Comparison of ENCODE assay signal across 8 mouse cellular contexts in the genomic region with DNA sequence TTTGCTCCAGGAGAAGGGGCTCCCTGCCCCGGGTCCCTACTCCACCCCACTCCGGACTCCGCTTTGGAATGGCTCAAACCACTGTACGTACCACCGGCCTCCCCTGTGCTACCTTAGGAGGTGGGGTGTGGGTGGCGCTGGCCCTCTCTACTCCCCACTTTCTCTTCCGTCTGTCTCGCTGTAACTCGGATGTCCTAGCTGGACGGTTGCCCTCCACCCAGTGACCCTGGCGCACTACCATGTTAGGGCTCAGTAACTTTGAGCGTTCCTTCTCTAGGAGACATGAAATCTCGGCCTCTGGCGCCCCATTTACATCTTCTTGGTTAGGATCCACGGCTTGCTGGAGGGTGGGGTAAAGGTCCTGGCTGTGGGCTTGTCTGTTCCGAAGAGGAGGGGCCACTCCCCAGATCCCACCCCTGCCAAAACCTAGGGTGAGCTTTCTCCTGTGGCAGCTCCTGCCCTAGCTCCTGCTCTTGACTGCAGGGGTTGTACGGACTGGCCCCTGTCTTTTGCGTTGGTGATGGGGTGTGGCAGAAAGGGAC. TPM values are rescaled to one million over a fixed set of nuclear protein-coding genes. Genes with fewer than 3 reads are reported as not detected.
A peak's percentile ranks its signal among the peaks of the same experiment; 100 is the strongest.
DNase-seq lines count a peak whose midpoint lies in the region; ATAC-seq and TF ChIP-seq lines count a peak whose summit lies in the region.

No protein-coding gene starts in this region.

- H3K9ac ChIP-seq in forebrain, postnatal 0 days: peak overlapping the region; percentile 57
- peak overlapping the region; percentile 82 for H3K9ac ChIP-seq in kidney, embryonic 16.5 days (replicated peaks; ENCODE audit: low read length)

- H3K4me2 ChIP-seq in forebrain, postnatal 0 days (ENCODE audit: low read depth): peak overlapping the region; percentile 99
- H3K4me2 ChIP-seq in kidney, embryonic 16.5 days (replicated peaks; ENCODE audit: low read depth, low read length): peak overlapping the region; percentile 100

- no peaks in the 10 kb centered on the region for H3K27me3 ChIP-seq in forebrain, postnatal 0 days (ENCODE audit: insufficient read depth, low read length)
- H3K27me3 ChIP-seq in kidney, embryonic 16.5 days (ENCODE audit: insufficient read depth, low read length): no peaks in the 10 kb centered on the region
- H3K27me3 ChIP-seq in midbrain, embryonic 10.5 days (ENCODE audit: low read depth, poor library complexity, severe bottlenecking): peaks cover 44% of the 10 kb centered on the region

- no peak for TF ChIP-seq CTCF in forebrain, postnatal 0 days (IDR thresholded peaks at IDR 0.05; ENCODE audit: low read depth)

- H3K4me3 ChIP-seq in forebrain, postnatal 0 days (ENCODE audit: low read depth, low read length): peak overlapping the region; percentile 53
- peak overlapping the region; percentile 67 for H3K4me3 ChIP-seq in kidney, embryonic 16.5 days (ENCODE audit: low read length)
- H3K4me3 ChIP-seq in midbrain, embryonic 10.5 days: peak overlapping the region; percentile 74

- 17% methylated on average over 18 of the region's 18 CpGs for WGBS in forebrain, postnatal 0 days
- 4% methylated on average over 18 of the region's 18 CpGs for WGBS in kidney, embryonic 16.5 days
- 3% methylated on average over 18 of the region's 18 CpGs for WGBS in midbrain, embryonic 10.5 days

- peak; percentile 58 for DNase-seq in cerebellum, adult 11-12 months
- DNase-seq in cerebellum, postnatal 4 days (ENCODE audit: low spot score in 2 of 2): no peak
- DNase-seq in NIH3T3 (ENCODE audit: low read depth): peak; percentile 59
- DNase-seq in forebrain, postnatal 0 days: no peak
- no peak for DNase-seq in midbrain, embryonic 10.5 days (ENCODE audit: low spot score)
- no peak for DNase-seq in urinary bladder, adult 18-20 months (ENCODE audit: low spot score in 2 of 2)
- DNase-seq in right cerebral cortex, adult 2 months (ENCODE audit: low spot score in 2 of 2): no peak

- H3K27ac ChIP-seq in forebrain, postnatal 0 days (ENCODE audit: low read depth, low read length): no peak overlapping the region
- peak overlapping the region; percentile 91 for H3K27ac ChIP-seq in kidney, embryonic 16.5 days (ENCODE audit: low read length)
- peak overlapping the region; percentile 81 for H3K27ac ChIP-seq in midbrain, embryonic 10.5 days (replicated peaks)

- H3K9me3 ChIP-seq in forebrain, postnatal 0 days (ENCODE audit: low read length): no peaks in the 10 kb centered on the region
- no peaks in the 10 kb centered on the region for H3K9me3 ChIP-seq in kidney, embryonic 16.5 days (ENCODE audit: low read length)
- H3K9me3 ChIP-seq in midbrain, embryonic 10.5 days (replicated peaks): no peaks in the 10 kb centered on the region

- H3K36me3 ChIP-seq in forebrain, postnatal 0 days (ENCODE audit: insufficient read depth): no peaks in the 10 kb centered on the region
- H3K36me3 ChIP-seq in kidney, embryonic 16.5 days (ENCODE audit: insufficient read depth, low read length): no peaks in the 10 kb centered on the region; the same call in 1 of the 2 replicates
- H3K36me3 ChIP-seq in midbrain, embryonic 10.5 days: no peaks in the 10 kb centered on the region

- no peak for ATAC-seq in forebrain, postnatal 0 days
- no peak for ATAC-seq in kidney, embryonic 16.5 days (ENCODE audit: low FRiP score, low TSS enrichment)

- H3K4me1 ChIP-seq in forebrain, postnatal 0 days (ENCODE audit: insufficient read depth): peaks cover 38% of the 10 kb centered on the region
- H3K4me1 ChIP-seq in kidney, embryonic 16.5 days (ENCODE audit: insufficient read depth, low read length): peaks cover 72% of the 10 kb centered on the region
- H3K4me1 ChIP-seq in midbrain, embryonic 10.5 days: peaks cover 79% of the 10 kb centered on the region

RNA-seq across cellular contexts. Expression of gene Gjd3, which starts 21.7 kb away (rescaled TPM):
- total RNA-seq in forebrain, postnatal 0 days (2014; rRNA removed): 1.2 and 1.4 TPM in 2 replicates
- polyA plus RNA-seq in forebrain, postnatal 0 days (2015; fragmentation: Nextera tagmentation; extraction: Ambion mirVana): 2.0 and 2.7 TPM in 2 replicates
- polyA plus RNA-seq in kidney, embryonic 16.5 days (2015; fragmentation: Nextera tagmentation; extraction: Ambion mirVana): 0.59 TPM in 1 of 2 replicates, not detected in the other
- polyA plus RNA-seq in midbrain, embryonic 10.5 days (2016; fragmentation: Nextera tagmentation; extraction: Ambion mirVana): 0.16 TPM in 1 of 2 replicates, not detected in the other

RNA-seq across cellular contexts. Expression of gene Rara, which starts 33.5 kb away (rescaled TPM):
- 11.6 and 15.2 TPM in 2 replicates for total RNA-seq in forebrain, postnatal 0 days (2014; rRNA removed)
- 9.5 and 10.7 TPM in 2 replicates for polyA plus RNA-seq in forebrain, postnatal 0 days (2015; fragmentation: Nextera tagmentation; extraction: Ambion mirVana)
- polyA plus RNA-seq in kidney, embryonic 16.5 days (2015; fragmentation: Nextera tagmentation; extraction: Ambion mirVana): 31.4 and 32.5 TPM in 2 replicates
- 15.5 and 16.1 TPM in 2 replicates for polyA plus RNA-seq in midbrain, embryonic 10.5 days (2016; fragmentation: Nextera tagmentation; extraction: Ambion mirVana)

RNA-seq across cellular contexts. Expression of gene Cdc6, which starts 53.5 kb away (rescaled TPM):
- total RNA-seq in forebrain, postnatal 0 days (2014; rRNA removed): 2.2 and 2.3 TPM in 2 replicates
- 1.3 and 1.7 TPM in 2 replicates for polyA plus RNA-seq in forebrain, postnatal 0 days (2015; fragmentation: Nextera tagmentation; extraction: Ambion mirVana)
- polyA plus RNA-seq in kidney, embryonic 16.5 days (2015; fragmentation: Nextera tagmentation; extraction: Ambion mirVana): 36.2 and 38.6 TPM in 2 replicates
- polyA plus RNA-seq in midbrain, embryonic 10.5 days (2016; fragmentation: Nextera tagmentation; extraction: Ambion mirVana): 53.3 and 67.8 TPM in 2 replicates

Comparison
In these comparisons a context has a peak if more than half of its experiments do, and no peak if none do; other contexts are left out.
1. DNase-seq: peak in cerebellum, adult 11-12 months (single experiment) and NIH3T3 (single experiment); none in cerebellum, postnatal 4 days (0 of 2), forebrain, postnatal 0 days (single experiment), midbrain, embryonic 10.5 days (single experiment), urinary bladder, adult 18-20 months (0 of 2) and right cerebral cortex, adult 2 months (0 of 2).
2. RNA of gene Cdc6, which starts 53.5 kb away (polyA plus RNA-seq): 53.3 to 67.8 TPM in midbrain, embryonic 10.5 days and 36.2 to 38.6 TPM in kidney, embryonic 16.5 days; 1.3 to 1.7 TPM in forebrain, postnatal 0 days; every median in the first group is over 10 times any median in the second.
3. Peak in every context shown above with its lines, with median percentiles within 50 percentile points of each other: H3K4me3 ChIP-seq.